Mouse (Mus musculus) megakaryocyte, embryonic 14.5 days (primary cell): ENCODE results near the gene Pik3ap1. TPM values are rescaled to one million over a fixed set of nuclear protein-coding genes. Genes with fewer than 3 reads are reported as not detected.

ENCODE experiments used
- H3K27me3 ChIP-seq: replicated peaks from 2 replicates; pipeline ENCODE3; 2012; ENCODE audit warnings: inconsistent platforms
- H3K36me3 ChIP-seq: replicated peaks from 2 replicates; pipeline ENCODE3; 2012; ENCODE audit warnings: low read length, inconsistent platforms, mixed read lengths
- H3K4me1 ChIP-seq: 2 replicates; pipeline ENCODE4 v1.6.1; 2012; ENCODE audit warnings: inconsistent platforms
- H3K4me3 ChIP-seq: replicated peaks from 2 replicates; pipeline ENCODE3; 2012; ENCODE audit warnings: moderate library complexity, mild to moderate bottlenecking, inconsistent platforms
- H3K9me3 ChIP-seq: 2 replicates; pipeline ENCODE4 v1.6.1; 2012; ENCODE audit warnings: inconsistent platforms
- FLI1 ChIP-seq: IDR thresholded peaks from 2 replicates; pipeline ENCODE4 v1.6.1; 2012; ENCODE audit warnings: low read length, inconsistent platforms, mixed read lengths
- GATA1 ChIP-seq: IDR thresholded peaks from 3 replicates; pipeline ENCODE4 v1.6.1; 2012; ENCODE audit warnings: mixed read lengths, low read length, inconsistent platforms, borderline replicate concordance
- polyA plus RNA-seq: library from polyadenylated mRNA; stranded (reverse); fragments of >175 nt; gene quantifications from 2 replicates; pipeline ENCODE4 v1.2.3, GENCODE M21; 2012; ENCODE audit warnings: low replicate concordance; ENCODE audit not compliant: insufficient read depth

Gene Pik3ap1
- polyA plus RNA-seq, 1 experiment: 6.5 TPM

DNA sequence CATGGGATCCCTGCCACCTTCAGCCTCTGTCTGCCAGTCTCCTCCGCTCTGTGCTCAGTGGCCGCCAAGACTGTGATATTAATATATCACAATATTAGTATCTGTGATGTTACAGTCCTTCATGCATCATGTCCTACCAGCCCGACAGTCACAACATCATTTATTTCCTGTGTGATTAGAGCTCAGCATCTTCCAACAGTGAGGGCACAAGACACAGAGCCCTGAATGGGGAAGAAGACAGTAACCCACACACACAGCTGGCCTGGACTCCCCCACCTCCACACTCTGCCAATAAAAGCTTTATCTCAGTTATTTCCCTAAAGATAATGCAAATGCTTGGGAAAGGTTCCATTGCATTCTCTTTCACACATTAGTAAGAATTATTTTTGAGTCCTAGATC, 35.3 kb downstream of the Pik3ap1 start:
- H3K4me1 ChIP-seq: peaks cover 55% of the 10 kb centered on the region
- H3K9me3 ChIP-seq: no peaks in the 10 kb centered on the region
- no peaks in the 10 kb centered on the region for H3K27me3 ChIP-seq
- peaks cover 26% of the 10 kb centered on the region for H3K36me3 ChIP-seq
- TF ChIP-seq FLI1: no peak
- no peak for TF ChIP-seq GATA1
- no peak overlapping the region for H3K4me3 ChIP-seq

DNA sequence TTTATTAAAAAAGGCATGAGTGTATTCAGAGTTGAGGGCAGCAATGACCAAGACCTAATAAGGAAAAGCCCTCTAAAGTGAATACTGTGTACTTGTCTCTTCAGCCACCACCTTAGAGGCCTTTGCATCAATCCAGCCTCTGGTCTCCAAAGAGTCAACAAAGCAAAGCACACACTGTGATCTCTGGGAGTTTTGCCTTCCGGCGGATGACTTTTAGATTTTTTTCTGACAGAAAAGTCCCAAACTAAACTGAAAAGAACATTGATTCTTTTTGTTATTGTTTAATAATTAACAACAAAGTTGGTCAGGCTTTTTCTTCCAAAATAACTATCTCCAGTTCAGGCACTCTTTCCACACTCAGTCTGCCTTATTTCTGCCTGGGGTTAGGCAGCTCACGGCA, 36.7 kb downstream of the Pik3ap1 start:
- TF ChIP-seq GATA1 (no peak), FLI1 (no peak)
- Histone ChIP-seq H3K36me3 (peaks cover 26% of the 10 kb centered on the region), H3K4me1 (peaks cover 61% of the 10 kb centered on the region), H3K9me3 (no peaks in the 10 kb centered on the region), H3K27me3 (no peaks in the 10 kb centered on the region), H3K4me3 (no peak overlapping the region)

DNA sequence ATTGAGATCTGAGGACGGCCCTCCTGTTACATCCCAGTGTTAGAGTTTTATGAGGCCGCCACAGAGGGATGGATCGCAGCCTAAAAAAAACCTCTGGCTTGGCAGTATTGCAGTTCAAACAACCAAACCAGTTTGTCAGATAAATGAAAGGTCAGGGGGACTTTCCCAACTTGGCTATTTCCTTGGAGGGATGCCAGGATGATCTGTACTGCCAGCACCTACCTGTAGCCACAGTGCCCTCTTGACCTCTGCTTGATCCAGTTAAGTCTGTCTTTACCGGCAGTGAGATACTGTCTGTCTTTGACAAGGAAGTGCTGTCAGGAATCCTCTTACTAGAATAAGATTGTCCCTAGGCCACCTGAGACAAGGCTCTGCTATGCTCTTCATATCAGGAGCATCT, 37.6 kb downstream of the Pik3ap1 start:
- Histone ChIP-seq H3K4me1 (peaks cover 69% of the 10 kb centered on the region), H3K9me3 (no peaks in the 10 kb centered on the region), H3K4me3 (no peak overlapping the region), H3K36me3 (peaks cover 27% of the 10 kb centered on the region), H3K27me3 (no peaks in the 10 kb centered on the region)
- TF ChIP-seq GATA1 (no peak), FLI1 (no peak)

DNA sequence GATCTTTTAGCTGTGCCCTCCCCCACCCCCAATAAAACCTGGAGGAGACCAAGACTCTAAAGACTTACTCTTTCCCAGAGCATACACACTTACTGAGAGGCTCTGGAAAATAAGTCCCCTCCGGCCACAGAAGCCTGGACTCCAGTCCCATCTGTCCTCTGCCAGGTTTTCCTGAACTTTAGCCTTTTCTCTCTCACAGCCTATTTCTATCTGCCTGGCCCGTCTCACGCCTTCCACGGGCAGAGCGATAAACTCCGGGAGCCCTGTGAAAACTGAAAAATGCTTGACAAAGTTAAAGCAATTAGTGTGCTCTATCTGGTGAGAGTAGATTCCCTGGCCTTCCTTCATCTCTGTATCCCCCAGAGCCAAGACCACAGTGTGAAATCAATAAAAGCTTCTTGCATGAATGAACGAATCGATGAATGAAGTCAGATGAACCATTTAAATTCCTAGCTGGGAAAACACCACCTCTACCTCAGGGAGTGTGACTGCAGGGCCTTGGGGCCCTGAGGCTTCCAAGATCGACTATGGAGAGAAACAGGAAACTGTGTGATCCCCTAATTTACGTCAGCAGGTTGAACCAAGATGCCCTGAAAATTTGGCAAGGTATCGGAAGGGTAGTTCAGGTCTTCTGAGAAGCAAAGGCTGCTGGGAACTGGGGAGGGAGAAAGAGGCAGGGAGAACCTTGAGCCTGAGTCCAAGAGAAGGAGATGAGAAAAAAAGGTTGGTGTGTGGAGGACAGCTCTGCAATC, 38.6 kb downstream of the Pik3ap1 start:
- H3K36me3 ChIP-seq: peaks cover 29% of the 10 kb centered on the region
- H3K27me3 ChIP-seq: no peaks in the 10 kb centered on the region
- H3K9me3 ChIP-seq: no peaks in the 10 kb centered on the region
- no peak overlapping the region for H3K4me3 ChIP-seq
- TF ChIP-seq GATA1 (no peak), FLI1 (no peak)
- H3K4me1 ChIP-seq: peaks cover 80% of the 10 kb centered on the region

DNA sequence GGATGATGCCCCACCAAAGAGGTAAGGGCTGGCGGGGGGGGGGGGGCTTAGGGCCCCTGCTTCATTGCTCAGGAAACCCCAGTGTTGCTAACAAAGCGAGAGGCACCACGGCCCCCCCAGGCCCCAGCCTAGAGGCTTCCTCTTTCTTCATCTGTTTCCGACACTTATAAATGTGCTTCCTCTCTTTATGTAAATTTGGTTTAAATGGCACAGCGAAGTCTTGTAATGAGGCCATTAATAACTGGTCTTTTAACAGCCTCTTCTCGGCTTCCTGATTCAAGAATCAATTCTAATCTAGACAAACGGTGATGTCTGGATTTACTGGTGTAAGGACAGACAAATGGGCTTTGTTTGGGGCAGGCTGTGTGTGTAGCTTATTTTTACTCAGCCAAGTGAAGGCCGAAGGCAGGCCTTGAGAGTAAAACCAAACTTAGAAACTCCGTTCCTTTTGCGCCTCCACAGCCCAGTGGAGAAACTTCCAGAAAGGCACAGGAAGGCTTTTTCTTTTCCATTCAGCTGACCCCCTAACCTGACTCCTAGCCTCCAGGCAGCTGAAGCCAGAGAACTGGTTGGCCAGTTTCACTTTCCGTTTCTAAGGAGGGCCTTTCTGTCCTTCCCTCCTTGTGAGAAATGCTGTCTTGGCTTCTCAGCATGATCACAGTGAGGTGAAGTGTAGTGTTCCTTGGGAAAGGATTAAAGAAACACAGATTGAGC, 39.7 kb downstream of the Pik3ap1 start:
- Histone ChIP-seq H3K4me1 (peaks cover 90% of the 10 kb centered on the region), H3K36me3 (peaks cover 25% of the 10 kb centered on the region), H3K4me3 (peak overlapping the region; percentile 88), H3K9me3 (no peaks in the 10 kb centered on the region), H3K27me3 (no peaks in the 10 kb centered on the region)
- TF ChIP-seq FLI1: no peak
- no peak for TF ChIP-seq GATA1

DNA sequence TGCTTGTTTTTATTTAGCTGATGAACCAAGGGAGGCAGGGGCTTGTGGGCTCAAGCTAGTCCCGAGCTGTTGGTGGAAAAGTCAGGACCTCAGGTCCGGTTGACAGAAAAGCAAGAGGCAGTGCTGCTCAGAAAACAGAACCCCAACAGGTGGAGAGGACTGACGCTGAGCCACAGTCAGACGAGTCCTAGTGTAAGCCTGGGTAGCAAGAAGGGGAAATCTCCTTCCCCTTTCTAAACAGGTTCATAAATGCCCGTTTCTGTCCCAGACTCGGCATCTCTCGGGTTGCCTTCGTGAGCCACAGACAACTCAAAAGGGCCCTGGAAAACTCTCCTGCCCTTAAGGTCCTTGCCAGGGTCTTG, 40.3 kb downstream of the Pik3ap1 start:
- Histone ChIP-seq H3K4me3 (peak overlapping the region; percentile 88), H3K27me3 (no peaks in the 10 kb centered on the region), H3K9me3 (no peaks in the 10 kb centered on the region), H3K36me3 (peaks cover 23% of the 10 kb centered on the region), H3K4me1 (peaks cover 93% of the 10 kb centered on the region)
- TF ChIP-seq GATA1 (no peak), FLI1 (no peak)

DNA sequence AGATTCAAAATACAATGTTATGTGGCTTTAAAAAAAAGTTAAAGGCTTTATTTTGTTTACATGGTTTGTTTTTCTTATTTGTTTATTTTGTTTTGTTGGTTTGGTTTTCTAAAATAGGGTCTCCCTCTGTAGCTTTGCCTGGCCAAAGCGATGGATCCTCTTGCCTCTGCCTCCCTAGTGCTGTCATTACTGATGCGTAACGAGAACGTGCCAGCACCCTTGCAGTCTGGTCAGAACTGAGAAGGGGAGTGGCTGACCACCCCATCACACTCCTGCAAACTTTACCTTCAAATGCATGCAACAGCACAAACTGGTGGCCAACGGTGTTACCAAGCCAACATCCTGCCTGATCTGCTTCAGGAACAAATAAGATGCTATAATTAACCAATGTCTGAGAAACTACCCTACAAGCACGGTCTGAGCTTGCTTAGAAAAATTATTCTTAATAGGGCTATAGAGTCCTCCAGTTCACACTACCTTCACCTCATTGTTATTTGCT, 42.3 kb downstream of the Pik3ap1 start:
- Histone ChIP-seq H3K4me3 (peak overlapping the region; percentile 16), H3K27me3 (no peaks in the 10 kb centered on the region), H3K9me3 (no peaks in the 10 kb centered on the region), H3K36me3 (peaks cover 6% of the 10 kb centered on the region), H3K4me1 (peaks cover 97% of the 10 kb centered on the region)
- no peak for TF ChIP-seq FLI1

DNA sequence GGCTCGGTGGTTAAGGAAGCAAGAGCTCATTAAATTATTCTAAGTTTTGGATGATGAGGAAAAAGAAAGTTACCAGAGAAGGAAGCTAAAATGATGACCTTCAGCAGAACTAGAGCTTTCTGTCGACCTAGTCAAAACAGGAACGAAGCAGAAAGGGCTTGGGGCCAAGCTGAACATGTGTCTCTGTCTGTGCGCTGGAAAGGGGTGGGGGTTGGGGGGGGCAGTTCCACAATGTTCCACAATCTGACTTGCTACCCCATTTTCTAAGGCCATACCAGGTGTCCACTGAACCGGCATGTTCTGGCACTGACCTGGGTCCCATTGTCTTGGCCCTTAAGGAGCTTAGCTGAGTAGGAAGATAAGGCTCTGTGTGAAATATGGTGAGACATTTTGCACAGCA, 43.2 kb downstream of the Pik3ap1 start:
- no peaks in the 10 kb centered on the region for H3K27me3 ChIP-seq
- H3K9me3 ChIP-seq: no peaks in the 10 kb centered on the region
- no peak for TF ChIP-seq GATA1
- no peak for TF ChIP-seq FLI1
- H3K36me3 ChIP-seq: peaks cover 3% of the 10 kb centered on the region
- peaks cover 93% of the 10 kb centered on the region for H3K4me1 ChIP-seq
- no peak overlapping the region for H3K4me3 ChIP-seq

DNA sequence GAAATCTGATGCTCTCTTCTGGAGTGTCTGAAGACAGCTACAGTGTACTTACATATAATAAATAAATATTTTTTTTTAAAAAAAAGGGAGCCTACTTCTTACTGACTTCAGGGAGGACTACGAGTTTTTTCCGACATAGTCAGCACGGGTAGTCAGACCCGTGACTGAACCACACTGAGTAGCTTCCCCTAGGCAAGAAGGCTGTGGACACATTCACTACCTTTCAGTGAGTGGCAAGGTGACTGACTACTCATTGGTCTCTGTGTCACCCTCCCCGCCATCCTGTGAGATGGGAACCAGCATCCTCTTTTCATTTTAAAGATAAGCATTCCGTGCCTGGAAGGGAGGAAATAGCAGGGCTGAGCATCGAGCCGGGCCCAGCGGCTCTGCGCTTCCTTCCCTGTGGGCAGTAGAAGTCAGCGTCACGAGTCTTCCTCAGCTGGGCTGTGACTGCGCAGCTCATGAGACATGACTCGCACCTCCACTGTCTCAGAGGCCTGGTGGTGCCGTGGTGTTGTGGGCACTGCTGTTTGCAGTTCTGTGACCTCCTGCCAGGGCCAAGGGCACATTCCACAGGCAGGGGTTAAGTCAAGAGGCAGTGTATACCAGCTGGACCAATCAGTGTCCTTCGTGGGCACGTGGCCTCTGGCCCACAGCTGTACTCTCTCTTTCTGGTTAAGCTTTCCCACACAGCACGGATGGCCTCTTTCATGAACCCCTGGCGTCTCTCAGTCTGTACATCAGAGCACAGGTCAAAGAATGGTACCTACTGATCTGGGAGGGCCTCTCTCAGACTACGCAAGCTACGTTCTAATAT, 45.7 kb downstream of the Pik3ap1 start:
- H3K36me3 ChIP-seq: peaks cover 3% of the 10 kb centered on the region
- peak overlapping the region; percentile 90 for H3K4me3 ChIP-seq
- no peaks in the 10 kb centered on the region for H3K9me3 ChIP-seq
- no peaks in the 10 kb centered on the region for H3K27me3 ChIP-seq
- no peak for TF ChIP-seq FLI1
- 0 out of 3 replicates have a peak, but pooled peaks have one; percentile 22 for TF ChIP-seq GATA1
- peaks cover 87% of the 10 kb centered on the region for H3K4me1 ChIP-seq

DNA sequence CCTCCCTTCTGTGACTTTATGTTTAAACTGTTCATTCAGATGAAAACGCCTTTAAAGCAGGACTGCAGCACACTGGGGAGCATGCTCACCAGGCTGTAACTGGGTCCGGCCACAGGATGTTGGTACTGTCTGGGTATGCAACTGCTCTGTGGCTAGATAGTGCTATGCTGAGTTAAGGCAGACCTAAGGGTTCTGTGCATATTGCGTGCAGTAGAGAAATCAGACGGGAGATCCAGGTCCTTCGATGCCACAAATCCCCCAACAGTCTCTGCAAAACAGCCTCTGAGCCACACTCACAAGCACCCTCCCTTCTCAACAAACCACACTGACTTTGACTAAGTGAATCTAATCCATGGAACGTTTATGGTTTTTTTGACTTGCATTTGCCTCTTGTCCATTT, 46.5 kb downstream of the Pik3ap1 start:
- Histone ChIP-seq H3K9me3 (no peaks in the 10 kb centered on the region), H3K4me1 (peaks cover 87% of the 10 kb centered on the region), H3K4me3 (peak overlapping the region; percentile 75), H3K27me3 (no peaks in the 10 kb centered on the region), H3K36me3 (peaks cover 8% of the 10 kb centered on the region)
- TF ChIP-seq FLI1 (no peak), GATA1 (no peak)
